Mouse (Mus musculus): ENCODE measurements around the gene St3gal3.

GRCm38 (mm10) chr4:117999951-118000350 lies 134.8 kb downstream of the St3gal3 start:
- TF ChIP-seq JUND (IDR thresholded peaks at IDR 0.05; ENCODE audit: low read depth, low read length) (no peak), MAX (IDR thresholded peaks at IDR 0.05; ENCODE audit: low read length) (no peak), MAZ (IDR thresholded peaks at IDR 0.05; ENCODE audit: low read depth, low read length) (no peak), POLR2A (IDR thresholded peaks at IDR 0.05; ENCODE audit: control insufficient read depth in 1 of 2, insufficient read depth in 1 of 2, low read depth in 1 of 2, low read length in 2 of 2, poor library complexity in 1 of 2) (no peak), CTCF (IDR thresholded peaks at IDR 0.05 in 2 of 3, conservative IDR thresholded peaks at IDR 0.05 in 1 of 3; ENCODE audit: control insufficient read depth in 1 of 3, insufficient read depth in 1 of 3, low read depth in 2 of 3, low read length in 3 of 3, poor library complexity in 1 of 3, severe bottlenecking in 1 of 3) (no peak), NRF1 (IDR thresholded peaks at IDR 0.05; ENCODE audit: insufficient read depth, low read depth, low read length, poor library complexity, severe bottlenecking) (no peak), GABPA (IDR thresholded peaks at IDR 0.05; ENCODE audit: low read depth, low read length) (no peak)
